Mouse (Mus musculus): Measurements from ENCODE around the gene Dll1.

DNA sequence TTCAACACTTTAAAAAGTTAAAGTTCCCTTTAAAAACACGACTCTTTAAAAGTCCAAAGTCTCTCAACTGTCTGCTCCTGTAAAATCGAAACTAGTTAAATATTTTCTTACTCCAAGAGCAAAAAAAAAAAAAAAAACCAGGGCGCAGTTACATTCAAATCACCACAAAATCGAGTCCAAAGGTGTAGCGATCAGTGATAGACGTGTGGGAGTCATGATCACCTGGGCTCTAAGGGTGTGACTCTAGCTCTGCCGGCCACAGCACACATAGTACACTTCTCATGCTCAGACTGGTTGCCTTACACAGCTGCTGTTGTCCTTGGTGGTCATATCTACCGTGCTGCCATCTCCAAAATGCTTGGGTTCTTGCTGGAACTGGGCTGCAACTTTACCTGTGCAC, 12.7 kb upstream of the Dll1 start:
- TF ChIP-seq CTCF (IDR thresholded peaks at IDR 0.05; ENCODE audit: low read depth) (no peak), EP300 (IDR thresholded peaks at IDR 0.05; ENCODE audit: low read depth) (no peak)

Measured in liver, postnatal 0 days (tissue).